Comparison of ENCODE assay signal across 15 mouse cellular contexts in the genomic region with DNA sequence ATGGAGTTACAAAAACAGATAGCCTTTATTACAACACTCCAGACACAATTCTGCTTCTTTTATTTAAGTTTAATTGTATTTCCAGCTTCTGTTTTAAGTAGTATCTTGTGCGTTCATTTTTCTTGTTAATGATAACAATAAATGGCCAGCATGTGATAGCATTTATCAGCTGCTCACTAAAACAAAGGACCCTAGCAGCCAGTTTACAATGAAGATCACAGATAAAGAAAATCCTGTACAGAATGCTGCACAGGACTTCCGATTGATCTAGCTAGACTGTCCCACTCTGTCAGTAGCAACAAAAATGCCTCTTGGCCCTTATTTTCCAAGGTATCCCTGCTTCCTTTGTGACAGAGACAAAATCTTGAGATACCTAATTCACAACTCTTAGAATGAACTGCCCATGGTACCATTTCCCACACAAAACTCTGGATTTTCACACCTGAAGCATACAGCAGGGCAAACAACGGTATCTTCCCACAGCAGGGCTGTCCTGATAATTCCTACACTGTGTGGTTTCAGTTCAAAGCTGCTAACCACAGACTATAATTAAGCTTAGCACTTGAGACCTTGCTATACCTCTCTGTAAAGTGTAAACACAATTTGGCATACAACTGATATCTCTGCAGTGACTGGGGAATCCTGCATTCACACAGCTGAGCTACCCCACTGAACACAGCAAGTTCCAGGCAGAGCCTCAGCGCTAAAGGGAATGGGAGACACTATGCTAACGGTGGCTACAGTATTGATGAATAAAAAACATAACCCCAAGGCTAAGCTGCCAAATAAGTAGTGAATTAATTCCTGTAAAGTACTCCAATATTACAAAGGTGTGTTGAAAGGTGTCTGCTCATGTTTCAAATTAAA.
DNase-seq lines count a peak whose midpoint lies in the region; ATAC-seq and TF ChIP-seq lines count a peak whose summit lies in the region.
"Had no signal": no experiment of that assay in that cellular context is flagged by ENCODE, and none has a peak within 500 bp of the region (broad histone marks: within the 10 kb centered on the region; RNA-seq: fewer than 3 reads in every experiment).

No protein-coding gene starts in this region.

- no peaks in the 10 kb centered on the region for H3K9me3 ChIP-seq in MEL (replicated peaks; ENCODE audit: insufficient read depth, low read length)
- H3K9me3 ChIP-seq in hindbrain, postnatal 0 days (ENCODE audit: low read length), result no peaks in the 10 kb centered on the region
- no peaks in the 10 kb centered on the region for H3K9me3 ChIP-seq in midbrain, embryonic 11.5 days (ENCODE audit: control insufficient read depth, low read length)
- H3K9me3 ChIP-seq: embryonic facial prominence, embryonic 13.5 days had no signal

- ATAC-seq in erythroid progenitor cell, adult 5-6 weeks (replicated peaks; ENCODE audit: low FRiP score, poor library complexity, severe bottlenecking), result peak; percentile 46
- 0 out of 2 replicates have a peak, but pooled peaks have one; percentile 15 for ATAC-seq in hindbrain, postnatal 0 days
- no peak for ATAC-seq in midbrain, embryonic 11.5 days (ENCODE audit: low FRiP score)
- ATAC-seq: CD4-positive, CD25-positive, alpha-beta regulatory T cell, adult 4 months; lung, postnatal 0 days had no signal

- DNase-seq in MEL (ENCODE audit: low read depth, low spot score), result peak; percentile 60
- DNase-seq in hindbrain, postnatal 0 days (ENCODE audit: low spot score), result no peak
- no peak for DNase-seq in midbrain, embryonic 11.5 days (ENCODE audit: low spot score, missing footprints)
- DNase-seq in layer of hippocampus, adult 18-20 months (ENCODE audit: low spot score in 2 of 2), result no peak
- DNase-seq in urinary bladder, adult 2 months (ENCODE audit: low spot score), result no peak
- no peak for DNase-seq in lung, postnatal 25 days (ENCODE audit: low spot score)
- no peak for DNase-seq in embryo, embryonic 9.5 days (ENCODE audit: extremely low spot score)
- DNase-seq: cerebellum, adult 8-10 months; kidney, adult 9 months; thymus, postnatal 36 days had no signal

- H3K9ac ChIP-seq in MEL (ENCODE audit: control insufficient read depth, low read depth, low read length, poor library complexity, severe bottlenecking), result no peak overlapping the region
- no peak overlapping the region for H3K9ac ChIP-seq in hindbrain, postnatal 0 days (replicated peaks; ENCODE audit: low read length)
- no peak overlapping the region for H3K9ac ChIP-seq in midbrain, embryonic 11.5 days (ENCODE audit: low read length)
- H3K9ac ChIP-seq: embryonic facial prominence, embryonic 13.5 days had no signal

- no peak for TF ChIP-seq POLR2A in MEL (IDR thresholded peaks at IDR 0.05; ENCODE audit: control insufficient read depth in 1 of 2, insufficient read depth in 1 of 2, low read depth in 1 of 2, low read length in 2 of 2, poor library complexity in 1 of 2)

- no peaks in the 10 kb centered on the region for H3K79me2 ChIP-seq in MEL (ENCODE audit: control insufficient read depth, insufficient read depth, low read length, poor library complexity)

- no peak overlapping the region for H3K4me2 ChIP-seq in hindbrain, postnatal 0 days (ENCODE audit: low read depth, low read length)
- H3K4me2 ChIP-seq in midbrain, embryonic 11.5 days, result no peak overlapping the region
- H3K4me2 ChIP-seq: embryonic facial prominence, embryonic 13.5 days; heart, embryonic 11.5 days had no signal

- H3K4me1 ChIP-seq in MEL (ENCODE audit: control insufficient read depth in 1 of 2, insufficient read depth in 2 of 2, low read length in 2 of 2), result peaks cover 0 to 12% of the 10 kb centered on the region in 2 experiments; a peak in 2 of 4 replicates
- H3K4me1 ChIP-seq in hindbrain, postnatal 0 days (ENCODE audit: insufficient read depth, low read length), result peaks cover 6% of the 10 kb centered on the region; the same call in 1 of the 2 replicates
- H3K4me1 ChIP-seq in midbrain, embryonic 11.5 days (ENCODE audit: control insufficient read depth, insufficient read depth, low read length), result peaks cover 16% of the 10 kb centered on the region
- H3K4me1 ChIP-seq: embryonic facial prominence, embryonic 13.5 days had no signal

- TF ChIP-seq EP300 in MEL (IDR thresholded peaks at IDR 0.05; ENCODE audit: low read depth in 1 of 2, low read length in 2 of 2), result peak; percentile 50 to 61; a peak in 3 of 4 replicates

- no peak for TF ChIP-seq RAD21 in MEL (IDR thresholded peaks at IDR 0.05; ENCODE audit: low read depth, low read length)

- 53% methylated on average over 5 of the region's 5 CpGs for WGBS in hindbrain, postnatal 0 days
- 39% methylated on average over 5 of the region's 5 CpGs for WGBS in midbrain, embryonic 11.5 days

- no peaks in the 10 kb centered on the region for H3K27me3 ChIP-seq in MEL (ENCODE audit: control insufficient read depth in 1 of 2, insufficient read depth in 2 of 2, low read length in 2 of 2)
- H3K27me3 ChIP-seq in hindbrain, postnatal 0 days (ENCODE audit: insufficient read depth, low read length), result no peaks in the 10 kb centered on the region
- H3K27me3 ChIP-seq in midbrain, embryonic 11.5 days (ENCODE audit: control insufficient read depth, insufficient read depth, low read length), result no peaks in the 10 kb centered on the region

- peaks cover 0 to 2% of the 10 kb centered on the region in 2 experiments; a peak in 2 of 4 replicates for H3K36me3 ChIP-seq in MEL (ENCODE audit: control insufficient read depth in 1 of 2, insufficient read depth in 2 of 2, low read length in 2 of 2)
- H3K36me3 ChIP-seq in hindbrain, postnatal 0 days (ENCODE audit: insufficient read depth, low read length), result no peaks in the 10 kb centered on the region
- no peaks in the 10 kb centered on the region for H3K36me3 ChIP-seq in midbrain, embryonic 11.5 days (ENCODE audit: control insufficient read depth, insufficient read depth, low read length)
- H3K36me3 ChIP-seq: embryonic facial prominence, embryonic 13.5 days had no signal

- TF ChIP-seq CTCF in MEL (IDR thresholded peaks at IDR 0.05 in 2 of 3, conservative IDR thresholded peaks at IDR 0.05 in 1 of 3; ENCODE audit: control insufficient read depth in 1 of 3, insufficient read depth in 1 of 3, low read depth in 2 of 3, low read length in 3 of 3, poor library complexity in 1 of 3, severe bottlenecking in 1 of 3), result no peak
- TF ChIP-seq CTCF in hindbrain, postnatal 0 days (IDR thresholded peaks at IDR 0.05; ENCODE audit: low read depth), result no peak

- no peak overlapping the region for H3K27ac ChIP-seq in MEL (ENCODE audit: control insufficient read depth, low read depth, low read length)
- no peak overlapping the region for H3K27ac ChIP-seq in hindbrain, postnatal 0 days
- peak overlapping the region; percentile 27 for H3K27ac ChIP-seq in midbrain, embryonic 11.5 days (ENCODE audit: low read depth, low read length)
- H3K27ac ChIP-seq: embryonic facial prominence, embryonic 13.5 days had no signal

- H3K4me3 ChIP-seq in MEL (ENCODE audit: control insufficient read depth in 1 of 2, insufficient read depth in 1 of 2, low read depth in 2 of 2, low read length in 2 of 2), result no peak overlapping the region
- no peak overlapping the region for H3K4me3 ChIP-seq in hindbrain, postnatal 0 days (ENCODE audit: low read length)
- no peak overlapping the region for H3K4me3 ChIP-seq in midbrain, embryonic 11.5 days (ENCODE audit: low read depth, low read length)
- H3K4me3 ChIP-seq: embryonic facial prominence, embryonic 13.5 days had no signal

TF ChIP-seq in MEL, 35 proteins besides CTCF, POLR2A, EP300 and RAD21:
- TF ChIP-seq UBTF (IDR thresholded peaks at IDR 0.05; ENCODE audit: borderline replicate concordance, insufficient read depth, low read depth, low read length) (no peak), POLR2AphosphoS5 (IDR thresholded peaks at IDR 0.05; ENCODE audit: borderline replicate concordance, low read depth, low read length) (no peak), KAT2A (conservative IDR thresholded peaks at IDR 0.05; ENCODE audit: low read depth, low read length) (no peak), ZMIZ1 (IDR thresholded peaks at IDR 0.05; ENCODE audit: low read depth, low read length) (no peak), TAL1 (IDR thresholded peaks at IDR 0.05; ENCODE audit: low read length) (peak; percentile 48), USF2 (IDR thresholded peaks at IDR 0.05; ENCODE audit: borderline replicate concordance in 1 of 2, insufficient read depth in 1 of 2, low read depth in 1 of 2, low read length in 2 of 2) (no peak), HCFC1 (IDR thresholded peaks at IDR 0.05; ENCODE audit: low read depth, low read length) (no peak), BHLHE40 (IDR thresholded peaks at IDR 0.05; ENCODE audit: borderline replicate concordance, low read depth, low read length) (0 out of 2 replicates have a peak, but pooled peaks have one; percentile 44), E2F4 (IDR thresholded peaks at IDR 0.05; ENCODE audit: borderline replicate concordance, low read depth, low read length) (no peak), MAZ (IDR thresholded peaks at IDR 0.05; ENCODE audit: low read depth, low read length) (no peak), SMC3 (IDR thresholded peaks at IDR 0.05; ENCODE audit: low read depth, low read length) (no peak), ETS1 (IDR thresholded peaks at IDR 0.05; ENCODE audit: low read depth, low read length) (peak; percentile 39; the same call in 1 of the 2 replicates), RCOR1 (IDR thresholded peaks at IDR 0.05; ENCODE audit: low read depth, low read length) (peak; percentile 43), USF1 (IDR thresholded peaks at IDR 0.05; ENCODE audit: low read depth, low read length) (0 out of 2 replicates have a peak, but pooled peaks have one; percentile 12), GATA1 (IDR thresholded peaks at IDR 0.05; ENCODE audit: low read depth, low read length) (peak; percentile 62), MYB (IDR thresholded peaks at IDR 0.05; ENCODE audit: low read depth, low read length) (no peak), POLR2AphosphoS2 (IDR thresholded peaks at IDR 0.05; ENCODE audit: low read length) (no peak), MAX (IDR thresholded peaks at IDR 0.05; ENCODE audit: low read length) (0 out of 2 replicates have a peak, but pooled peaks have one; percentile 19), TCF12 (IDR thresholded peaks at IDR 0.05; ENCODE audit: low read depth, low read length) (peak; percentile 32; the same call in 1 of the 2 replicates)
